Mouse (Mus musculus): ENCODE measurements at regions not wholly inside any gene's neighbourhood (a gene's known extent, or its start where the extent isn't known, plus 50 kb on each side); places are given as distances from the start of the nearest gene placed in this dataset.

DNA sequence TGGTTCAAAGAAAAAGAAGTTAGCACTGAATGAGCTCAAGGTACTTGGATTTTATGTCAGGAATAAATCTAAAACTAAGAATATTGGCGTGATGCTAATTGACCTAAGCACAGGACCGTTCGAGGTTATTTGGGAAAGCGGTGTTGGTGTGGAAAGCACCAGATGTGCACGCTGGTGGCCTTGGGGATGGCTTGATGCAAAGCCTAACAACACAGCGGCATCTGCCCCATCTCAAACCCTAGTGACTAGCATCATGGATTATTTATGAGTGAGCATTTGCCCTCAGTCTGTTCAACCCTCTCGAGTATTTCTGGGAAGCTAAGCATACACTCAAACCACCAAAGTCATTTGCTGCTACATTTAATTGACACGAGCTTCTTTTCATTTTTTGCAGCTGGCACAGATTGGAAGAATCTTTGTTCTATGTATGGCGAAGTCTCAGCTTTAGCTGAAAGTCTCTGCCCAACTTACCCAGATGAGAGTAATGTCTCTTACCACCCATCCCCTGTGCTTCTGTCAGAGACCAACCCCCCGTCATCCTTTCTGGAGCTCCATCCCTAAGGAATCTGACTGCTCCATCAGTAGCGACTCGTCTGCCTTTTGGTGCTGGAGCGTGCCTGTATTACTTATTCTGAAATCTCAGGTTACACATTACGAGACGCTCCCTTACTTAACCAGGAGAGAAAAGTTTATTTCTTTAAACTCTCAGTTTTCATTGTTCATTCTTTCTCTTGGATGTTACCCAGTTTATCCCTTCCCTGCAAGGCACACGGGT, 257.8 kb upstream of the Gm12728 start:
- DNase-seq: no peak
- intact Hi-C loops (cut with DNase I; ENCODE audit: low total_unique reads): no loop called here

DNA sequence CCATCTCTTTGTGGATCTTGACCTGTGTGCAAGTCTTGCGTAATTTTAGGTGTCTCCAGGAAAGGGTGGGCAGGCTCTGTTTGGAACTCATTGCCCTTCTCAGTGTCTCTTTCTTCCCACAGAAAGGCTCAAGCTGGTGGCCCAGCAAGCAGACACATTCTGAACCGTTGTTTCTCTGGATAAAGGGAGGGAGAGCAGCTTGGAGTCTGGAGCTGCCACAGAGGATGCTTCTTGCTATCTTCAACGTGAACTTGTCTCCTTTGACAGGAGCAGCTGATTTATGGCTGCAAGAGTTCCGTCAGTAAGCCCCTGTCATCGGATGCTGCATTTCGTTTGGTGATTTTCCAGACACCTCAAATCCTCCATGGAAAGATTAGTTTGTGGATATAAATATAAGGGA, 254.2 kb upstream of the Gm12728 start:
- no peak for DNase-seq
- intact Hi-C loops (cut with DNase I; ENCODE audit: low total_unique reads): no loop called here

DNA sequence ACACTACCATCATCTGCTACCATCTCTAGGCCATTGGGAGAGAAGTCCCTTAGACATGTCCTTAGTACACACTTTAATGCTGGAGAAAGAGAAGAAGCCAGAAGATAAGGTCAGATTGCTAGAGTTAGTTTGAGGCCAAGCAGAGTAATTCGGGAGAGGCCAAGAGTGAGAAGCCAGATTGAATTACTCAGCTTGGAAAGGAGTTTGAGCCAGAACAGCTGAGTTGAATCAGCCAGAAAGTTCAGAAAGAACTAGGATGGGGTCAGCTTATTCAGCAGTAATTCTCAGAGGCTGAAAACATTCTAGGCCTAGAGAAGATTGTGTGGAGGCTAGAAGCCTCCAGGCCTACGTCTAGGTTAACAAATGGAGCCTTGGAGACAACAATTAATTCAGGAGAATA, 244.2 kb upstream of the Gm12728 start:
- no peak for DNase-seq
- intact Hi-C loops (cut with DNase I; ENCODE audit: low total_unique reads): no loop called here

DNA sequence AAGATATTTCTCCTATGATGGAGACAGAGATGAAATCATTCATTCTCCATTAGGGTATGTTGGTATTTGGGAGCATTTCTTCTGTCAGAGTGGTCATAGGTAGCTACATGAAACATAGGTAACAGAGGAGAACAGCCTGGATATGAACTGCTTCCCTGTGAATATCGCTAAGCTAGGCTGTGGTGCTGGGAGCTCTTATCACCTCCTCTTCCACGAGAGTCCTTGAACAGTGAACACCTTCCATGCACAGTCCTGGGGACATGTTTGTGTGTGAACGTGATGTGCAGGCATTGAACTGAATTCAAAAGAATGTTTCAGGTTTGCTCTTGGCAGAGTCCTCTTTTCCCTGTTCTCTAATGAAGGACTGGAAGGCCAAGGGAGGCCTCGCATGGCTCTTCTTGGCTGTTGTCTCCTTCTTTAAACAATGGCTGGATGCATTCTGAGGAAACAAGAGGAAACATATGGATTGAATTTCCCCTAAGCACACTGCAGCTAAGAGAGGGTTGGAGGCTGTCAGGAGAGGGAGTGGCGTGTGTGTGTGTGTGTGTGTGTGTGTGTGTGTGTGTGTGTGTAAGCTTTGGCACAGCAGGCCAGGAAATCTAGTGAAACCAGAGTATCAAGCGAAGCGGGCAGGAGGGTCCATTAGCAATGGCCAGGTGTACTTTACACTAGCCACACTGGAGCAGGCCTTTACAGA, 239.8 kb upstream of the Gm12728 start:
- no peak for DNase-seq
- intact Hi-C loops (cut with DNase I; ENCODE audit: low total_unique reads): no loop called here

DNA sequence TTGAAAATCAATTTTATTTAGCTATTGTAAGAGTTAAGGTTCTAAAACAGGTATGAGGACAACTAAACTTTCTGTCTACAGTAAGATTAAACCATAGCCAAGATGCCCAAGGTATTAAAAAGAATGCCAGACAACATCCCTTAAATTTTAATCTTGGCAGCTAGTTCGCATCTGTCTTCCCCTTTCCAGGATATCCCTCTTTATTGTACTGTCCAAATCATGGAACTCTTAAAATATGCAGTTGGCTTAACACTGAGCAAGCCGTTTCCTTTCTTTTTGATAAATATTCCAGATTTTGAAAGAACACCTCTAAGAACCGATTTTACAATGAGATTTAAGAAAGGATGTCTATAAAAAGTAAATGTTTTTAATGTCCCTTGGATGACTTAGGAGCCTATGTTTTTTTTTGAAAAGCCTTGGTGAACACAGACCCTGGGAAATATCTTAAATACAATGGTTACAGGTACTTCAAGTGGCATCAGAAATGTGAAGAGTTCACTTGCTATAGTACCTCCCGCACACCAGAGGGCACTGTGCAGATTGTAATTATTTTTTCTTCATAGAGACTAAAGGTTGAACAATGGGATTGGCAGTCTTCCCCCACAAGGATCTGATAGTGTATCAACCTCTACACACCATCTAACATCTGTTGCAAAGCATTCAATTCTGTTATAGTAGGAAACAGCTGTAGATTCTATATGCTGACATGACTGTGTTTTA, 237.5 kb upstream of the Gm12728 start:
- DNase-seq: no peak
- intact Hi-C loops (cut with DNase I; ENCODE audit: low total_unique reads): no loop called here

DNA sequence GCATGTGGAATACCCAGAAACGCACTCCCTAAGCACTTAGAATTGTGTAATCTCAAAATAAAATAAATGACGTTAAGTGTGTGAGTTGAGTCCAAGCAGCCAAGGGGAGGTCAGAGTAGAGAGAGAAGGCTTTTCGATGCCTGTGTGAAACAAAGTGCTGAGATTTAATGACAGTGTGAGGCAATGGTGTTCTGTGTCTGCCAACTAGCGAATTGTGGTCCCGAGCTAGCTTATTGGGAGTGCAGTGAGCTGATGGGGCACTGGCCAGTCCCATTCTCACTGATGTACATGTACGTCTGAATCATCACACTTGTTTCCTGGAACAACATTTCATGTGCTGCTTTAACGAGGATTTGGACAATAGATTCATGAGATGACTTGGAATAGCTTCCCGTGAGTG, 234.7 kb upstream of the Gm12728 start:
- intact Hi-C loops (cut with DNase I; ENCODE audit: low total_unique reads): no loop called here

DNA sequence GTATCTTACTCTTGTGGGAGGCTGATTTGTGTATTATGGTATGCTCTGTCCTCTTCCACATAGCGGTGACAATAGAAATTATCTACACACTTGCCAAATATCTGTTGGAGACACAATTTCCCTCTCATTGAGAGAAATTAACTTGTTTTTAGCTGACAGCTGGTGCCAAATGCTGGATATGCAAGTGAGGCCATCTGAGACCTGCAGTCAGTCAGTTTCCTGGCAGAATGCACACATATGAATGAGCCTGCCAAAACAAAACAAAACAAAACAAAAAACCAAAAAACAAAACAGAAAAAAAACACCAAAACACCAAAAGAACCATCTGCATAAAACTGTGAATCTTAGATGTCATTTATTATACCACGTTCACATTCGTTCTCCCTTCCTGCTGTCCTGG, 233.7 kb upstream of the Gm12728 start:
- intact Hi-C loops (cut with DNase I; ENCODE audit: low total_unique reads): no loop called here
- no peak for DNase-seq

More for the DNA sequence above, 234.7 kb upstream of the Gm12728 start:
- DNase-seq: no peak

DNA sequence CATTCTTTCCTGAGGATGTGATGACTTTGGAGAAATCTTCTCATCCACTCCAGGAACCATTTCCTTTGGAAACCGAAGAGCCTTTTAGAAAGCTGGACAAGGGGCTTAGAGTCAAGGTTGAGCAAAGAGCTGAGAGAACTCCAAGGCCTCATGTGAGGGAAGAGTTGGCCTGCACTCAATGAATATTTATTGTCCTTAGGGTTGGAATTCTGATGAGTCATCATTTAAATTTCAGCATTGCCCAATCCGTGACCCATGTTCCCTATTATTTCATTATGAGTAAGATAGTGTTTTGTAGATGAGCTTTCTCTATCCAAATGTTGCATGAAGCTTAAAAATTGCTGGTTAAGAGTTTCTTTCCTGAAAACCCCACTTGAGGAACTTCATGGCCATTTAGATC, 232.3 kb upstream of the Gm12728 start:
- no peak for DNase-seq
- intact Hi-C loops (cut with DNase I; ENCODE audit: low total_unique reads): no loop called here

DNA sequence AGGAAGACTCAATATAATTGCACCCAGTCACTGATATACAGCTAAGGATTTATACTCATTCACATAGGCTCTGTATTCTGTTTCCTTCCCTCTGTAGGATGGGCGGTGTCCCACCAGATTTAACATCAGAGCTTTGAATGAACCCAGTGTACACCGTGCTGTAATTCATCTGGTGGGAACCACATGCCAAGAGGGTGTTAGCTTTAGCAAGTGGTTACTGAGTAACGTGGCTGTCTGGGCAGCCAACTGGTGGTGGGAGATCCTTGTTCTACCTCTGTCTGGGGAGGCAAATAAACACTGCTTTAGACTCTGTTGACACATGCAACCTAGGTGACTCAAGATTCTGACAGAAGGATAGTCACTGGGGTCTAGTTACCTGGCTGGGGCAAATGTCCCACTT, 229.6 kb upstream of the Gm12728 start:
- DNase-seq: no peak
- intact Hi-C loops (cut with DNase I; ENCODE audit: low total_unique reads): no loop called here

DNA sequence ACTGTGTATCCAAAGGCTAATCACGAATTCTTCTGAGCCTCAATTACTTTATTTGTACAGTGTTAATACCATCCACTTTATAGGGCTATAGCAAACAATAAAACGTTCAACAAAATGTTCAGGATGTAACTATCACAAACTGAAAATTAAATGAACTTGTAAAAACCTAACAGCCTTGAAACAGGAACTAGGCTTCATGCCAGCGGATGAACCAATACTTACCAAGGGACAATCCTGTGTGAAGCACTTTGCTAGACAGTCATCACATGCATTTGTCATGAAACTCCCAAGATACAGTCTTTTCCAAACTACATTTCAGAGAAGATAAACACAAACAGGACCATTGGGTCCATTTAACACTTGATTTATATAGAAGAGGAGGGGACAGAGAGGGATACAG, 228.9 kb upstream of the Gm12728 start:
- DNase-seq: no peak
- intact Hi-C loops (cut with DNase I; ENCODE audit: low total_unique reads): no loop called here

DNA sequence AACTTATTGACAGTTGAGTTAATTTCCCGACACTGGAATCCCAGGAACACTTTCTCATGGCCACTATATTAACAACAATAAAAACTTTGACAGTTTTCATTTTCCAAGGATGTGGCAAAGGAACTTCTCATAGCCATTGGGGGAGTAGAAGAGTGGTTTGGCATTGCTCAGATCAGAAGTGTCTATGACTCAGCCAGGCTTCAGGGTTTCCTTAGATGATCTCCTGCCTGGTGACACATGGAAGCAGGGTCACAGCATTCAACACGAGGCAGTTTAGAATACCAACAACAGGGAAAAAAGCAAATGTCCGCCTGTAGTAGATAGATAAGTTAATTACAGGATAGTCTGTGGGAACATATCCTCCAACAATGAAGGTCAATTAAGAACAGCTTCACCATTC, 228.1 kb upstream of the Gm12728 start:
- intact Hi-C loops (cut with DNase I; ENCODE audit: low total_unique reads): no loop called here
- no peak for DNase-seq

DNA sequence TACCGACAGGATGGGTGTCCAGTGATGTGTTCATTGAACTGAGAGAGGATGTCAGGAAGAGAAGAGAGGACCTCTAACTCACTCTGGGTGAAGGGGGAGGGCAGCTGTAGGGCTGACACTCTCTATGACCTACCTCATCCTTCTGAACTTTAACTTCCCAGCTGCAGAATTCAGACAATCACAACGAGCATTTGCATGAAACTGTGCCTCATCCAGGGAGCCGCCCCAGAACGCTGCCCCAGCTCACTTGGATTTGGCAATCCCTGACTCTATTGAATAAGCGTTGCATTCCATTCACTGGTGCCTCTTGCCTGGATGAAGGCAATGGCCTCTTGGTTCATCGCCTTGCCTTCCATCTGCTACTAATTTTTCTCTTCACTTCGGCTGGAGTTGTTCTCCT, 223.9 kb upstream of the Gm12728 start:
- no peak for DNase-seq

DNA sequence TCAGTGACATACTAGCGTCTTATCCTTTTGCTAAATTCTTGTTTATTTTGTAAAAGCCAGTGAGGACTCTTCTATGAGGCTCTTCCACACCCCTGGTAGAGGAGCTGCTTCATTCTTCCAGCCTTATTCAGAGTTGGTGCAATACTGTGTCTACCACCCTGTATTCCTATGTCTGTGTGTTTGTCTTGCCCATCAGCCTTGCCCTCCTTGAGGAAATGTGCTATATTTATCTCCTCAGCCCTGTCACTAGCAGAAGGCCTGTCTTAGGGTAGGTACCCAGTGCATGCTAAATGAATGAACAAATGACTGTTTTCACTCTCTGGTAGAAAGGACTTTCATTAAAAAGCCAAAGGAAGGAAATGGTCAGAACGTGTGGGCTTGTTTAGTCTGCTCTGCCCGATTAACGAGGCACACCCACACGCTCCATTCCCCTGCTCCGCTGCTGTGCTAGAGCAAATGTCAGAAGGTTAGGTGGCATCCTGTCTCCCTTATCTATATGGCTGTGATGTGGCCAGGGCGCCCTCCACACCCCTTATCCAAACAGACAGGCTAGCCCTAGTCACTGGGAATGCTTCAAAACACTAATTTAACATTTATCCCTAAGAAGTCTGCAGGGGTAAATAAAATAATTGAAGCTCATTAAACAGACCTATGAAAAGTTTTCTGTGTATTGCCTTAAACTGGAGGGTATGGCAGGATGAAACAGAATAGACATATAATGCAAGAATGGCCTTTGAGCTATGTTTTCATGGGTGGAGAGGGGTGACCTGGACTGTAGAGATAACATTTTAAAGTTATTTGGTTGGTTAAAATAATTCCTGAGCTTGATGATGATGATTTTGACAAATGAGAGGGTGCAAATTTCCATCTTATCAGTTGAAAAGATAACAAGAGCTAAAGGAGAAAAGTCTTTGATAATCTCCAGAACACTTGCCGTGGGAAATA, 222.9 kb upstream of the Gm12728 start:
- no peak for DNase-seq
- intact Hi-C loops (cut with DNase I; ENCODE audit: low total_unique reads): no loop called here

More for the DNA sequence above, 223.9 kb upstream of the Gm12728 start:
- intact Hi-C loops (cut with DNase I; ENCODE audit: low total_unique reads): no loop called here

DNA sequence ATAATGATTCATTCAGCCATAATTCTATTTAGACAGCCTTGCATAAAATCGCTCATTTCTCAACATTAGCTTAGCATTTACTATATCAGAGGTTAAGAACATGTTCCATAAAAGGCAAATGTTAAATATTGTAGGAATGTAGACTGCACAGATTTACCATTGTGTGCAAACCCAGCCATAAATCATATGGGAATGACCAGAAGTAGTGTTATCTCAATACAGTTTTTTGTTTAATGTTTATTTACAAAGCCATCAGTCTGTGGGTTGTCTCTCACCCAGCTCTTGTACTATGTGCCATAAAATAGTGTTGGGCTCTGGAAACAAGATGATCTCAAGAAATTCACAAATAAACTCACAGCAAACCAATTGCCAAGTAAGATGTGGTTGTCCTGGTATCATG, 220.0 kb upstream of the Gm12728 start:
- intact Hi-C loops (cut with DNase I; ENCODE audit: low total_unique reads): no loop called here
- DNase-seq: no peak

DNA sequence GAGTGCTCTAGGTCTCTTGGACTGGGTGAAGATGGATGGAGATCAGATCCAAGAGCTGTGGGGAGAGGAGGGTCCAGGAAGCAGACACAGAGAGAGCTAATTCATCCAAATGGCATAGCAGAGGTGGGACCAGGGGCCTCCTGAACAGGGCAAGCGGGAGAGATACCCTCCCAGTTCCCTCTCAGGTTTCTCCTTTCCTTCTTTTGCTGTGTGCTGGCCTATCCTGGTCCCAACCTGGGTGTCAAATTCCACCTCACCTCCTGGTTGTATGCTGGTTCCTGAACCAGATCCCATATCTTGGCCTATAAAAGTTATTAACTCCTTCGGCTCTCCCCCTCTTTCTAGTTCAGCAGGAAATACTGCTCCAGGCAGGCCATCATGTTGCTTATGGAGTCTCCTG, 214.1 kb upstream of the Gm12728 start:
- DNase-seq: no peak

DNA sequence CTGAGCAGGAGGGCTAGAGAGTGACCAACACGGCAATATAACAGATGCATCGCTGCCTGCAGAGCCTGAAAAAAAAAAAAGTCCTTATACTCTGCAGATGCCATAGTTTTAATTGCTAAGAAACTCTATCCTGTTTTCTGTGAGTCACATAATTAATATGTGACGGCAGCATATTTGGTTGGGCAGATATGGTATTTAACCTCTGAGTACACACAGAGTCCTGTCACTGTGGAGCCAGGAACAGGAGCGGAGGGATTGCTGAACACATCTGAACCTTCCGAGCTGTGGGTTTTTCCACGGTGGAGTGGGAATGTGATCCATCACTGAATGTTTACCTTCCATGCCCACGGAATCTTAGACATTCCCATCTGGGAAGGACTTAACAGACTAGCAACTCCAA, 208.7 kb upstream of the Gm12728 start:
- no peak for DNase-seq
- intact Hi-C loops (cut with DNase I; ENCODE audit: low total_unique reads): no loop called here

More for the DNA sequence above, 214.1 kb upstream of the Gm12728 start:
- intact Hi-C loops (cut with DNase I; ENCODE audit: low total_unique reads): no loop called here

DNA sequence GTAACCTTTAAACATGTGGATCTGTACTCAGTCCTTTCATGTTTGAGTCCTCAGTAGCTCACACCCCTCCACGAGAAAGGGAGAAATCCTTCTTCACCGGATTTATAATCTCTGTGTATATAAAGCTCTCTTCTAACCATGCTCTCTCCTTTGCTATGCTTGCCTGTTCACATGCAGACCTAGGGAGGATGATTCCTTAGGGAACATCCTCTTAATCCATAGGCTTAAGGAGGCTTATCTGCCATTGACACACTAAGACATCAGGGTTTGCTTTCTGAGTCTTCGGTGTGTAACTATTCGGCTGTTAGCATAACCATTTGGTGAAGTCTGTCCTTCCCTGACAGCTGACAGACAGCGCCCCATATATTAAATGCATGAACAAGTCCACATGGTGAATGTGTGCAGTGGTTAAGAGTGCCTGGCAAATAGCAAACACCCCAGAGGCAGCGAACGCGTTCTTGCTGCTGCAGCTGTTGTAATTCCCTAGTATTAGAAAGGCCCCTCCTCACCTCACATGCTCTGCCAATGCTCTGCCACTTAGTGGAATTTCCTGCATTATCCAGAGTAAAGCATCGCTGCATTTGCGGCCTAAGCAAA, 205.2 kb upstream of the Gm12728 start:
- no peak for DNase-seq
- intact Hi-C loops (cut with DNase I; ENCODE audit: low total_unique reads): no loop called here

DNA sequence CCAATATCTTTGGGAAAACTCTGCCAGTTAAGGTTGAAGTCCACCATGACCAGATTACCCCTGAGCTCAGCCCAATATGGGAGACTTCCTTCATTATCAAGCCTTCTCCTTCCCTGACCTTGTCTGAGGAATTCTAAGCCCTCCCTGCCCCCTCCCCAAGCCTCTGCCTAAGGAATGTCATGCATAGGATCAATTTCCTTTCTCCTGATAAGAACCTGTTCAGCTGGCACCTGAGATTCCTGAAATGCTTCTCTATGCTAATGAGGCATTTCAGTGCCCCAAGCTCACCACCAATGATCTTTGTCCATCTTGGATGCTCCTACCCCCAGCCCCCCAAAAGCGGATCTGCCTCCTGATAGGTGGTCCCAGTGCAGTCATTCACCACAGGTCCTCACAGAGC, 186.0 kb upstream of the Gm12728 start:
- DNase-seq: no peak
- intact Hi-C loops (cut with DNase I; ENCODE audit: low total_unique reads): no loop called here

DNA sequence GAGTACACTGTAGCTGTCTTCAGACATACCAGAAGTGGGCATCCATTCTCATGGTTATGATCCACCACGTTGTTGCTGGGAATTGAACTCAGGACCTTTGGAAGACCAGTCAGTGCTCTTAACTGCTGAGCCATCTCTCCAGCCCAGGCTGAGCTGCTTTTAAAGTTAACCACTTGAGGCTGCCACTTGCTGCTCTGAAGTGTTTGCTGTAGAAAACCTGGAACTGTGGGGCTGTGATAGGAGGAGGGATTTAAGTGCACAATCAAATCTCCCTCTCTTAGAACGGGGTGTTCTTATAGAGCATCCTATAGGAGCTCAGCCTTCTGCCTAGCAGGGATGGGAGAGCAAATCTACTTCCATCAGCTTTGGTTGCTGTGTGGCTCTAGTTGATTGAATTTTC, 185.1 kb upstream of the Gm12728 start:
- intact Hi-C loops (cut with DNase I; ENCODE audit: low total_unique reads): no loop called here
- no peak for DNase-seq
